ENCODE assay signal across 19 mouse cellular contexts in the genomic region with DNA sequence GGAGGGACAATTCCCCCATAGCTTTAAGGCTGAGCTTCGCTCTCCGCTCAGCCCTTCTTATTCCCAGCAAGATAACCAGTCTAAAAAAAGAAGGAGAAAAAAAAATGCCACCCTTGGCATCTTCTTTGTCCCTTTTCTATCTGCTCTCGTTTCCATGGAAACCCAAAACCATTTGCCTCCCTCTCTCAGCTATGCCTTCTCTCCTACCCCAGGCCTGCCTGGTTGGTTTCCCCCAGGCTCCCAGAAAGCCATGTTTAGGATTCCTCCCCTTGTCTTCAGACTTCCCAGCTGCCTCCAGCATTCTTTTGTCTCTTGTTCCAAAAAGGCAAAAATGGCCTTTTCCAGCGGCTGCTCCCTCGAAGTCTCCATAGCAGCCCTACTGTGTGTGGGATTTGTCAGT. TPM values are rescaled to one million over a fixed set of nuclear protein-coding genes. Genes with fewer than 3 reads are reported as not detected.
DNase-seq lines count a peak whose midpoint lies in the region; ATAC-seq lines count a peak whose summit lies in the region.
"Had no signal": no experiment of that assay in that cellular context is flagged by ENCODE, and none has a peak within 500 bp of the region (broad histone marks: within the 10 kb centered on the region; RNA-seq: fewer than 3 reads in every experiment).

No protein-coding gene starts in this region.

- DNase-seq in frontal cortex, postnatal 25 days (ENCODE audit: low spot score in 2 of 2) = no peak
- peak; percentile 19 to 36 for DNase-seq in left cerebral cortex, adult 9 months (ENCODE audit: low spot score in 2 of 2)
- DNase-seq in left cerebral cortex, adult 11 months (ENCODE audit: low spot score) = no peak
- peak; percentile 54 to 65 for DNase-seq in right cerebral cortex, postnatal 10 days (ENCODE audit: low spot score in 2 of 2)
- no peak for DNase-seq in right cerebral cortex, postnatal 14 days
- no peak for DNase-seq in adrenal gland, postnatal 25 days
- DNase-seq: adrenal gland, postnatal 36 days; cerebellum, adult 11-12 months; cerebellum, postnatal 10 days; heart, postnatal 36 days; kidney, adult 9 months; kidney, postnatal 14 days; lung, adult 2 months; lung, postnatal 14 days; retina, postnatal 1 day had no signal

- ATAC-seq in frontal cortex, adult (ENCODE audit: low TSS enrichment) = peak; percentile 80
- ATAC-seq: CD4-positive, CD25-positive, alpha-beta regulatory T cell, adult 4 months; intestine, embryonic 16.5 days; liver, embryonic 12.5 days had no signal

RNA-seq across cellular contexts. Expression of gene D430019H16Rik, which starts 49.9 kb away (rescaled TPM):
- total RNA-seq in adrenal gland, postnatal 25 days (2021) = 3.4 and 5.3 TPM in 2 replicates

Comparison
In these comparisons a context has a peak if more than half of its experiments do, and no peak if none do; other contexts are left out.
1. DNase-seq: peak in left cerebral cortex, adult 9 months (2 of 2) and right cerebral cortex, postnatal 10 days (2 of 2); none in frontal cortex, postnatal 25 days (0 of 2), left cerebral cortex, adult 11 months (single experiment), right cerebral cortex, postnatal 14 days (single experiment) and adrenal gland, postnatal 25 days (single experiment).